Comparison of ENCODE assay signal across 13 mouse cellular contexts in genomic region chr10:95257979-95258378, GRCm38 (mm10).
DNase-seq lines count a peak whose midpoint lies in the region; ATAC-seq and TF ChIP-seq lines count a peak whose summit lies in the region.
"Had no signal": no experiment of that assay in that cellular context is flagged by ENCODE, and none has a peak within 500 bp of the region (broad histone marks: within the 10 kb centered on the region; RNA-seq: fewer than 3 reads in every experiment).

No protein-coding gene starts in this region.

- no peak overlapping the region for H3K4me2 ChIP-seq in intestine, postnatal 0 days (replicated peaks; ENCODE audit: low read depth)
- no peak overlapping the region for H3K4me2 ChIP-seq in intestine, embryonic 15.5 days (replicated peaks)
- H3K4me2 ChIP-seq: heart, embryonic 13.5 days; hindbrain, embryonic 15.5 days had no signal

- no peak for ATAC-seq in intestine, postnatal 0 days
- no peak for ATAC-seq in intestine, embryonic 15.5 days
- peak; percentile 60 for ATAC-seq in megakaryocyte progenitor cell, adult 5-6 weeks (replicated peaks; ENCODE audit: poor library complexity)
- ATAC-seq: midbrain, embryonic 16.5 days had no signal

- H3K4me1 ChIP-seq in intestine, postnatal 0 days (replicated peaks; ENCODE audit: control insufficient read depth, insufficient read depth, low read length): 0 out of 2 replicates have a peak, but pooled peaks cover 5% of the 10 kb centered on the region
- H3K4me1 ChIP-seq in intestine, embryonic 15.5 days (replicated peaks): peaks cover 10% of the 10 kb centered on the region; the same call in 1 of the 2 replicates
- H3K4me1 ChIP-seq in E14TG2a.4 (replicated peaks; ENCODE audit: low read depth, low read length): peaks cover 97% of the 10 kb centered on the region

- peak; percentile 88 for DNase-seq in A20 (ENCODE audit: low read depth, low spot score)
- no peak for DNase-seq in kidney, postnatal 10 days
- DNase-seq in cerebellum, adult 11-12 months: no peak
- DNase-seq: adrenal gland, postnatal 25 days; cerebellum, adult 9-10 months; thymus, adult 2 months had no signal

- H3K27me3 ChIP-seq in intestine, postnatal 0 days (replicated peaks; ENCODE audit: control insufficient read depth, insufficient read depth, low read length): no peaks in the 10 kb centered on the region
- no peaks in the 10 kb centered on the region for H3K27me3 ChIP-seq in intestine, embryonic 15.5 days (replicated peaks)
- H3K27me3 ChIP-seq in E14TG2a.4 (ENCODE audit: insufficient read depth, low read length): no peaks in the 10 kb centered on the region
- H3K27me3 ChIP-seq: heart, embryonic 13.5 days had no signal

- WGBS in intestine, postnatal 0 days: 74% methylated on average over 8 of the region's 8 CpGs
- 67% methylated on average over 8 of the region's 8 CpGs for WGBS in intestine, embryonic 15.5 days

- peak; percentile 43 for TF ChIP-seq CTCF in intestine, postnatal 0 days (IDR thresholded peaks at IDR 0.05; ENCODE audit: low read depth)
- TF ChIP-seq CTCF in E14TG2a.4 (conservative IDR thresholded peaks at IDR 0.05; ENCODE audit: low read length): peak; percentile 17; the same call in 1 of the 2 replicates

- no peak overlapping the region for H3K4me3 ChIP-seq in intestine, postnatal 0 days (ENCODE audit: low read depth, low read length)
- no peak overlapping the region for H3K4me3 ChIP-seq in intestine, embryonic 15.5 days (replicated peaks)
- H3K4me3 ChIP-seq in E14TG2a.4 (replicated peaks; ENCODE audit: low read length): no peak overlapping the region
- H3K4me3 ChIP-seq: heart, embryonic 13.5 days; hindbrain, embryonic 15.5 days had no signal

- no peak overlapping the region for H3K27ac ChIP-seq in intestine, postnatal 0 days (ENCODE audit: low read depth, low read length)
- no peak overlapping the region for H3K27ac ChIP-seq in intestine, embryonic 15.5 days
- H3K27ac ChIP-seq: heart, embryonic 13.5 days; hindbrain, embryonic 15.5 days had no signal

- no peaks in the 10 kb centered on the region for H3K9me3 ChIP-seq in intestine, postnatal 0 days (ENCODE audit: control insufficient read depth)
- H3K9me3 ChIP-seq in intestine, embryonic 15.5 days: no peaks in the 10 kb centered on the region
- no peaks in the 10 kb centered on the region for H3K9me3 ChIP-seq in E14TG2a.4 (ENCODE audit: low read length)
- H3K9me3 ChIP-seq: heart, embryonic 13.5 days; hindbrain, embryonic 15.5 days had no signal

- H3K9ac ChIP-seq in intestine, postnatal 0 days (ENCODE audit: low read depth, low read length): no peak overlapping the region
- no peak overlapping the region for H3K9ac ChIP-seq in intestine, embryonic 15.5 days
- H3K9ac ChIP-seq: heart, embryonic 13.5 days; hindbrain, embryonic 15.5 days had no signal

- no peaks in the 10 kb centered on the region for H3K36me3 ChIP-seq in intestine, postnatal 0 days (ENCODE audit: control insufficient read depth, insufficient read depth)
- no peaks in the 10 kb centered on the region for H3K36me3 ChIP-seq in intestine, embryonic 15.5 days
- H3K36me3 ChIP-seq in E14TG2a.4 (ENCODE audit: insufficient read depth, low read length): peaks cover 4% of the 10 kb centered on the region; the same call in 1 of the 2 replicates
- H3K36me3 ChIP-seq: heart, embryonic 13.5 days; hindbrain, embryonic 15.5 days had no signal
